Mouse (Mus musculus) lung, adult 2 months (tissue): Measurements from ENCODE around the gene Tnk1. TPM values are rescaled to one million over a fixed set of nuclear protein-coding genes. Genes with fewer than 3 reads are reported as not detected.

Experiments
- DNase-seq: peaks from one replicate; pipeline ENCODE4 v3.0.0; 2022
- H3K4me1 ChIP-seq: fragments of 200-500 bp; 2 replicates; pipeline ENCODE4 v1.6.1; 2011; ENCODE audit warnings: low read length; ENCODE audit not compliant: control insufficient read depth, insufficient read depth
- H3K4me3 ChIP-seq: fragments of 200-500 bp; replicated peaks from 2 replicates; pipeline ENCODE3; 2011; ENCODE audit warnings: low read depth, mild to moderate bottlenecking, control low read depth, low read length; ENCODE audit errors: extremely low read depth
- CTCF ChIP-seq: fragments of 200-500 bp; IDR thresholded peaks from 2 replicates; pipeline ENCODE4 v1.5.1; 2011; ENCODE audit warnings: mild to moderate bottlenecking, low read length, control low read depth; ENCODE audit not compliant: insufficient read depth
- POLR2A ChIP-seq: fragments of 200-500 bp; IDR thresholded peaks from 2 replicates; pipeline ENCODE4 v1.6.1; 2011; ENCODE audit warnings: low read depth, mild to moderate bottlenecking, control low read depth, low read length, borderline replicate concordance; ENCODE audit errors: extremely low read depth
- WGBS: fragments of 180-500 bp; shearing (Covaris S2); methylation state at CpG from one replicate; pipeline ENCODE4 v1.1.7; 2018; 5-methylcytosine and 5-hydroxymethylcytosine counted together
- polyA plus RNA-seq: library from polyadenylated mRNA; depleted of rRNA; stranded (reverse); fragments of >200 nt; gene quantifications from 2 replicates; pipeline ENCODE4 v1.2.3, GENCODE M21; 2012

Gene Tnk1
- polyA plus RNA-seq, 1 experiment, result 17.4 TPM

DNA sequence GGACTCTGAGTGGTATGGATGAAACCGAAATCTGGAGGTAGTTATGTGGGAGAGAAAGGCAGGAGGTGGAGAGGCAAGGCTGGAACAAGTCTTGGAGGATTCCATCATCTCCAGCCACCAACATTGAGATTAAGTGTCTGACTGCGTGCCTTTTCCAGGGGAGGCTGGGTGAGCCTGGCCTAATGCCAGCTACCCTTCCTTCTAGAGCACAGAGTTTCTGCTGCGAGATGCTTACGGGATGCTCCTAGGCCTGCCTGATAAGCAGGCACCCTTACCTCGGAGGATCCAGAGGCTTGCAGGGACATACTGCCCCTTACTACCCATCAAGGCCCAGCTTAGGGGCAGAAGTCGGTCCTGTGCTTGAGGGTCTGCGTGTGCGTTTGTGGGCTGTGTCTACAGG is 25.0 kb downstream of the Tnk1 start:
- WGBS, result 69% methylated on average over 8 of the region's 8 CpGs

DNA sequence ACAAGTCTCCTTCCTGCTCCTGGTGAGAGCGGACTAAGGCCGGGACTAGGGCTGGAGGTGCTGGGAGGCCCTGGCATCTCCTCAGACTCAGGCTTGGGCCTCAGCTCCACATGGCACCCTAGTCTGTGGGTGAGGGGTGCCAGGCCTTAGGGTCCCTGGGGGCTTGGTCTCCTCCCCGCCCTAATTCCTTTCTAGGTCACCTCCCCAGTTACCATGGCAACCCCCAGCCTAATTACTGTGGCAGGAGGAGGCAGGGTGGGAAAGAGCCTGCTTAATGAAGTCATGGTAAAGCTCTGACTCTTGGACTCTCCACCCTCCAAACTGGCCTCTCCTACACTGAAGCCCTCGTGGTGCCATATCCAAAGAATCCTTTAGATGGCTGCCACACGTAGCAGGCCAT is 29.7 kb downstream of the Tnk1 start:
- Histone ChIP-seq H3K4me1 (no peaks in the 10 kb centered on the region), H3K4me3 (no peak overlapping the region)
- TF ChIP-seq CTCF, result no peak
- TF ChIP-seq POLR2A, result no peak
- DNase-seq, result no peak
- 78% methylated on average over 5 of the region's 5 CpGs for WGBS

More for the DNA sequence above, 25.0 kb downstream of the Tnk1 start:
- no peak for TF ChIP-seq CTCF
- no peak for TF ChIP-seq POLR2A
- DNase-seq, result no peak
- H3K4me1 ChIP-seq, result 0 out of 2 replicates have a peak, but pooled peaks cover 2% of the 10 kb centered on the region
- no peak overlapping the region for H3K4me3 ChIP-seq

- Histone ChIP-seq H3K4me3 (no peak overlapping the region), H3K4me1 (no peaks in the 10 kb centered on the region)
- WGBS, result 66% methylated on average over 2 of the region's 2 CpGs
- TF ChIP-seq CTCF, result no peak
- no peak for TF ChIP-seq POLR2A
- DNase-seq, result no peak
These were observed 35.1 kb downstream of the Tnk1 start for GRCm38 (mm10) chr11:69823456-69823855.

- TF ChIP-seq POLR2A (no peak), CTCF (no peak)
- no peak within 1 kb of the TSS for H3K4me3 ChIP-seq
- DNase-seq, result no peak
- no peaks in the 10 kb centered on the region for H3K4me1 ChIP-seq
- WGBS, result 92% methylated on average over 3 of the region's 3 CpGs
These were observed 36.5 kb downstream of the Tnk1 start, which contains the start of gene Spem1 for GRCm38 (mm10) chr11:69822080-69822479. TSS of gene Spem1 (minus strand) at chr11:69822180.

DNA sequence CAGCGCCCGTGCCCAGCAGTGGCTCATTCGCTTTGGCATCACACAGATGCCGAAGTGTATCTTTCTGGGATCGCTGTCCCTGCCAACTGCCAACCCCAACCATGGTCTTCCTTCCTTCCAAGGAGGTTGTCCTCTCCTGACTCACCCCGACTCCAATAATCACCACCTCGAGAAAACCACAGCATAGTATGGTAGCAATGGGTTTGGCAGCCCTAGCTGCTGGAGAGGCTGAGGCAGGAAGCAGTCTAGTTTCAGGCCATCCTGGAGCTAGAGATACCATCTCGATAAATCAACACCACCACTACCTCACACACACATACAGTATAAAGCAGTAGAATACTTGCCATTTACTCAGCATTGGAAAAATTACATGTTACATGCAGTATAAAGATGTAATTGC is 39.7 kb downstream of the Tnk1 start:
- H3K4me3 ChIP-seq, result no peak overlapping the region
- no peaks in the 10 kb centered on the region for H3K4me1 ChIP-seq
- no peak for DNase-seq
- no peak for TF ChIP-seq CTCF
- no peak for TF ChIP-seq POLR2A
- WGBS, result 83% methylated on average over 8 of the region's 8 CpGs

GRCm38 (mm10) chr11:69818365-69818764 is 40.2 kb downstream of the Tnk1 start, which contains the start of gene Spem2:
TSS of gene Spem2 (minus strand) at chr11:69818465.
- H3K4me3 ChIP-seq, result no peak within 1 kb of the TSS
- TF ChIP-seq POLR2A (no peak), CTCF (no peak)
- no peak for DNase-seq
- WGBS, result 76% methylated on average over 2 of the region's 2 CpGs
- H3K4me1 ChIP-seq, result no peaks in the 10 kb centered on the region

GRCm38 (mm10) chr11:69816520-69816919 is 42.0 kb downstream of the Tnk1 start:
- H3K4me3 ChIP-seq, result no peak overlapping the region
- WGBS, result 87% methylated on average over 12 of the region's 12 CpGs
- no peak for DNase-seq
- no peaks in the 10 kb centered on the region for H3K4me1 ChIP-seq
- TF ChIP-seq POLR2A, result no peak
- no peak for TF ChIP-seq CTCF

- DNase-seq, result no peak
- Histone ChIP-seq H3K4me1 (no peaks in the 10 kb centered on the region), H3K4me3 (no peak within 1 kb of the TSS)
- WGBS, result 55% methylated on average over 10 of the region's 10 CpGs
- TF ChIP-seq CTCF, result no peak
- TF ChIP-seq POLR2A, result no peak
These were observed 43.4 kb downstream of the Tnk1 start, which contains the start of gene Gm39566 for GRCm38 (mm10) chr11:69815155-69815554. TSS of gene Gm39566 (minus strand) at chr11:69815298.

DNA sequence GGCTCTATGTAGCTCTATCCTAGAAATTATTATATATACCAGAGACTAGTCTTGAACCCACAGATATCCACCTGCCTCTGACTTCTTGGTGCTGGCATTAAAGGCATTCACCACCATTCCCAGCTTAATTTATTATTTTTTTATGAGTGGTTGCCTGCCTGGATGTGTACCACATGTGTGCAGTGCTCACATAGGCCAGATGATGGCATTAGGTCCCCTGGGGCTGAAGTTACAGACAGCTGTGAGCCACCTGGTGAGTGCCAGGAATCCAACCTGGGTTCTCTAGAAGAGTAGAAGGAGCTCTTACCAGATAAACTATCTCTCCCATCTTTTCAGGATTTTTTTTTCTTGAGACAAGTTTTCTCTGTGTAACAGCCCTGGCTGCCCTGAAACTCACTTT is 48.2 kb downstream of the Tnk1 start:
- DNase-seq, result no peak
- Histone ChIP-seq H3K4me3 (no peak overlapping the region), H3K4me1 (no peaks in the 10 kb centered on the region)
- no peak for TF ChIP-seq POLR2A
- no peak for TF ChIP-seq CTCF

GRCm38 (mm10) chr11:69807641-69808040 is 50.9 kb downstream of the Tnk1 start:
- WGBS, result 56% methylated on average over 2 of the region's 2 CpGs
- TF ChIP-seq POLR2A (no peak), CTCF (no peak)
- no peak overlapping the region for H3K4me3 ChIP-seq
- no peak for DNase-seq
- H3K4me1 ChIP-seq, result peaks cover 5% of the 10 kb centered on the region

GRCm38 (mm10) chr11:69806378-69806777 is 52.2 kb downstream of the Tnk1 start:
- Histone ChIP-seq H3K4me1 (peaks cover 9% of the 10 kb centered on the region), H3K4me3 (no peak overlapping the region)
- no peak for DNase-seq
- TF ChIP-seq POLR2A, result no peak
- 83% methylated on average over 4 of the region's 4 CpGs for WGBS
